Mouse (Mus musculus): ENCODE data around the gene Acp2.

The Acp2 gene

DNA sequence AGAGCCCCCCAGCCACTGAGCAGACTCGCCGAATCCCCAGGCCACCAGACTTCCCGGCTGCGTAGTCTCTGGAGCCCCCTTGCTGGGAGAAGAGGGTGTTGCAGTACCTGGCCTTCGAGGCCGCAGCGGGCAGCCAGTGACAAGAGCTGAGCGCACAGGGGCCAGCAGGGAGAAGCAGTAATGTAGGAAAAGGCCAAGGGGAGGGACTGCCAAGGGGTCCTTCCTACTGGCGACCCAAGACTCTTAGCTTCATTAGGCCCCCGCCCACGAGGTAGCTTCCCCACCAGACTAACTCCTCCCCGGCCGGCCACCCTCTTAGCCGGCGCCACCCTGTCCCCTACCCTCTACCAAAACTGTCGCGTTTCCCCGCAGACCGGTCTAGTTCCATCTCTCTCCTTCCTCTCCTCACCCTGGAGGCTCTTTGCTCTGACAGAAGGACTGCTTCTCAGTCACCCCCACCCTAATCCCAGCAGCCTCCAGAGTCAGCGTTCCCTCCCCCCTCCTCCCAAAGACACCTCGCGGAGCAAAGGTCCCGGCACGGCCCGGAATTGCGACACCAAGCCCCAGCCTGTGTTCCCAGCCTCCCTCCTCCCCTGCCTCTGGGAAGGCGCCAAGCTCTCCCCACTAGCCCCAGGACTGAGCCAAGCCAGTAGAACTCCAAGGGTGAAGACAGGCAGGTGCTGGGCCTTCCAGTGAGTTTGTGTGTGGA is 7.9 kb upstream of the Acp2 start:
- peak; percentile 91 for DNase-seq

DNA sequence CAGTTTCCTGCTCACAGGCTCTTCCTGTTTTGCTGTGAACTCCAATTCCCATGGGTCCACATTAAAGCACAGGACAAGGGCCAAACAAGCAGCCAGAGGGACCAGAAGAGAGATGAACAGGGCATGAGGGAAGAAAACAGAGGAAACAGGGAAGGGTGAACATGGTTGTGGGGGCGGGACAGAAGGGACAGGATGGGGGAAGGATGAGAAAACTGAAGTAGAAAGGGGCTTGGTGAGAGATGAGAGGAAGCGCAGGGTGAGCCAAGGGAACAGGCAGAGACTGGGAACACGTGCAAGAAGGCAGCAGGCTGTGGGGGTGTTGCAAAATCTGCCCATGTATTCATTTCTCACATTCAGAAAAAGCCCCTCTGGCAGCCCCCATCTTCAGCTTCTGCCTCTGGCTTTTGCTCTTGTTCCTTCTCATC is 6.1 kb upstream of the Acp2 start:
- DNase-seq, result peak; percentile 52

DNA sequence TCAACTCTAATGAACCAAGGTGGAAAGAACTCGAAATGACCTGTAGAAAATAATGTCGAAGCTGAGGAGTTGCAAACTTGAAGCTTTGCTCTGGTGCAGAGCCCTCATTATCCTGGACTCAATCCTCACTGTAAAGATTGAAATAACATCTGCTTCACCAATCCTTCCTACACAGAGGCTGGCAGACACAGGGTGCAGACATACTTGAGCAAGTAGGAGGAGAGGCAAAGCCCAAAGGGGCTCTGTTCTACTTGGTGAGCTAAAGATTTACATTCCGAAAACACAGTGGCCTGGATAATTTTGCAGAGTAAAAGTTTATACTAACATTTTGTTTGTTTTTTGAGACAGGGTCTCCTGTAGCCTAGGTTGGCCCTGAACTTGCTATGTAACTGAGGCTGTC is 3.8 kb upstream of the Acp2 start:
- no peak for DNase-seq

DNA sequence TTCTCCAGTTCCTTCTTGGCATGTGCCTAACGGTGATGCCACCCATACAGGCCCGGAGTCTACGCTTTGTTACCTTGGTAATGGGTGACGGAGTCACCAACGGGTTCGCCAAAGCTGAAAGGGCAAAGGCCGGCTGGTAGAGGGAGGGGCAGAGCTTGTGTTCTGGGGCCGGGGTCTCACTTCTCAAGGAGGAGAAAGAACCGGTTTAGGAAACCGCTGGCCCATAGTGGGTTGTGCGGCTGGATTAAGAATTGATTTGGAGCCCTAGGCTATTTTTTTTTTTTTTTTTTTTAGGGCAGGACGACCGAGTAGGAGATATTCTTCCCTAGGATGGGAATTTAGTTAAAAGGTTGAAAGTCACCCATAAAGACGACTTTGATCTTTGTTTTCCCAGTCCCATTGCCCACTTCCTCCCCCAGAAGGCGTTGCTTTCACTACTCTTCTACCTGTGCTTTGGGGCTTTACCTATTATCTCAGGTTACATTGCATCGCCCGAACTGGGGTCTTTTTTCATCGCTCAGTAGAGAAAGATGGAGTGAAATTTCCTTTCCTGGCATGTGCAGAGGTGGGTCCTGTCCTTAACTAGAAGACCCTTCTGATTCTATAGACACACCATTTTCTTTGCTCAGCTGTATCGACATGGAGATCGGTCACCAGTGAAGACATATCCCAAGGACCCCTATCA is 429 bp downstream of the Acp2 start:
- peak; percentile 20 for DNase-seq

DNA sequence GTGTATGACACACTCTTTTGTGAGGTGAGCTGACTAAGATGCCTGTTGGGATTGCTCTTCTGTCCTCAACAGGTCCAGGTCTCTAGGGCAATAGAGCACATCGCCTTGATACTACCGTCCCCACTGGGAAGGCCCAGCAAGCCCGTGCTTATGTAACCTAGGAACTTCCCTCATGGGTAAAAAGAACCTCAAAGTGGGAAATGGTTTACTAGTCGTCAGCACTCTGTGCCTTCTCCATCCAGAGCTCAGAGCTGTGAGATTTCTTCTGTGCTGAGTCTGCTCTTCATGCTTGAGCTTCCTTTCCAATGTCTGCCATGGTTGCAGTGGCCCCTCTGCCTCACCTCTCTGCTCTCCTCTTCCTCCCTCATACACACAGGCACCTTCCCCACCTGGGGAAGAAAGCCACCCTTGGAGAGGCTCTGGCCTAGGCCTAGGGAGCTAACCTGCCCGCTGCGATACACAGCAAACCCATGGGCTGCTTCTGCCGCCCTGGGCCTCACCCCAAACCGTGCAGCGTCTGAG is 3.6 kb downstream of the Acp2 start:
- no peak for DNase-seq

DNA sequence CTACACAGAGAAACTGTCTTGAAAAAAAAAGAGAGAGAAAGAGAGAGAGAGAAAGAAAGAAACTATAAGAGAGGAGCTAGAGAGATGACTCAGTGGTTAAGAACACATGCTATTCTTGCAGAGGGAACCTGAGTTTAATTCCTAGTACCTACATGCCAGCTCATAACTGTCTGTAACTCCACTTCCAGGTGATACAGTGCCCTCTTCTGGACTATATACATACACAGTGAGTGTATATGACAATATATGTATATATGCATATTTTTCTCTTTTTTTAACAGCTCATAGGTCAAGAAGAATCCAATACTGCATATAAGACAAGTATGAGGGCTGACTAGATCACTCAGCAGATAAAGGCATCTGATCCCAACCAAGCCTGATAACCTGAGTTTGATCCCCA is 10.6 kb downstream of the Acp2 start:
- DNase-seq, result no peak

DNA sequence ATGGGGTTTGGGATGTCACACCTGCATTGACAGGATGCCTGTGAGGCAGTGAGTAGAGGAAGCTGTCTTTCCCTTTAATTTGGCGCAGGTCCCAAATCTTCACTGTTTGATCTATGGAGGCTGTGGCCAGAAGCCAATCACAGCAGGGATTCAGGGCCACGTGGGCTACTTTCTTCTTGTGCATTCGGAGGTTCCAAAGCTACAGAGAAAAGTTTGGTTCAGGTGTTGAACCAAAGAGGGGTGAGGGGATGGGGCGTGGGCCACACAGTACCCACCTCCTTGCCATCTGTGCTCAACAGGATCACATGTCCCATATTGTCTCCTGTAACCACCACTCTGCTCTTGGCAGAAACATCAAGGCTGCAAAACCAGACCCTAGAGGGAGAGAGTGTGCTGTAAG is 14.3 kb downstream of the Acp2 start:
- DNase-seq, result no peak

DNA sequence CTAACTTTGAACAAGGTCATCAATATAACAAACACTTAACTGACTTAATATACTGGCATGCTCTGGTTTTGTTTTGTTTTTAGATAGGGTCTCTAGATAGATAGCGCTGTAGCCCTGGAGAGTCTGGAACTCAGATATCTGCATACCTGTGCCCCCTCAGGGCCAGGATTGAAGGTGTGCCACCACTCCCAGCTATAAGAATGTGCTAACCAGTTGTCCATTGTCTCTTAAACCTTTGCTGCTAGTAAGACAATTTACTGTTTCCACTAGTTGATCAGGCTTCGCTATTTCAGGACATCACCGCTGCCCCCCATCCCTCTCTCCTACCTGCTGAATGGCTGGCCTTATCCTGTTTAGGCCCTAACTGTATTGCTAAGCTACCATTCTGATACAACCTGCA is 17.8 kb downstream of the Acp2 start:
- no peak for DNase-seq

DNA sequence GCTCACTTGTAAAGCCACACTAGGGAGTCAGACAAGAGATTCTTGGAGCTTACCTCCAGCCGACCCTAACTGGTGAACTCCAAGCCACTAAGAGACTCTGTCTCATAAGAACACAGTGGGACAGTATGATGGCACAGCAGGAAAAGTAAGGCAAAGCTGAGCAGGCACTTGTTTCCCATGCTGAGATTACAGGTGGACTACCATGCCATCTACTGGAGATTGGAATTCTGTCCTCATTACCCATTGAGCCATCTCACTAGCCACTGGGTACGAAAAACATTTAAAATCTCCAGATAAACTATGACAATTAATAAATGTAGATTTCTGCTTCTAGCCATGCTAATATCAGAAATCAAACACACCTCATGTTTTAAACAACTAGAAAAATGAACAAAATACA is 20.9 kb downstream of the Acp2 start:
- no peak for DNase-seq

DNA sequence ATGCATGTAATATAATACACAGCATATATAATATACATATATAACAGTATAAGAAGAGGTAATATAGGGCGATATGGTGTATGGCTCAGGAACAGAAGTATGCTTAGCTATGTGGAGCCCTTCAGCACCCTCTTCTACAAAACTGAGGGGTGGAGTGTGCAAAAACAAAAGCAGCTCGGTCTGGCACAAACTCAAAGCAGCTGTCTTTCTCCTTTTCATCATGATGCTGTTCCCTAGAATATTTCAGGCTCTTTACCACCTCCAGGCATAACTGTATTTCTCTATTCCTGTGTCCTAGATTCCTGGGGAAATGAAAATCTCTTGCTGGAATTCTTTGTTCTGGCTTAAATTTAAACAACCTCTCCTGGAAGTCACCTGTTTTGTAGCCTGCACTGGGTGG is 27.1 kb downstream of the Acp2 start:
- no peak for DNase-seq

DNA sequence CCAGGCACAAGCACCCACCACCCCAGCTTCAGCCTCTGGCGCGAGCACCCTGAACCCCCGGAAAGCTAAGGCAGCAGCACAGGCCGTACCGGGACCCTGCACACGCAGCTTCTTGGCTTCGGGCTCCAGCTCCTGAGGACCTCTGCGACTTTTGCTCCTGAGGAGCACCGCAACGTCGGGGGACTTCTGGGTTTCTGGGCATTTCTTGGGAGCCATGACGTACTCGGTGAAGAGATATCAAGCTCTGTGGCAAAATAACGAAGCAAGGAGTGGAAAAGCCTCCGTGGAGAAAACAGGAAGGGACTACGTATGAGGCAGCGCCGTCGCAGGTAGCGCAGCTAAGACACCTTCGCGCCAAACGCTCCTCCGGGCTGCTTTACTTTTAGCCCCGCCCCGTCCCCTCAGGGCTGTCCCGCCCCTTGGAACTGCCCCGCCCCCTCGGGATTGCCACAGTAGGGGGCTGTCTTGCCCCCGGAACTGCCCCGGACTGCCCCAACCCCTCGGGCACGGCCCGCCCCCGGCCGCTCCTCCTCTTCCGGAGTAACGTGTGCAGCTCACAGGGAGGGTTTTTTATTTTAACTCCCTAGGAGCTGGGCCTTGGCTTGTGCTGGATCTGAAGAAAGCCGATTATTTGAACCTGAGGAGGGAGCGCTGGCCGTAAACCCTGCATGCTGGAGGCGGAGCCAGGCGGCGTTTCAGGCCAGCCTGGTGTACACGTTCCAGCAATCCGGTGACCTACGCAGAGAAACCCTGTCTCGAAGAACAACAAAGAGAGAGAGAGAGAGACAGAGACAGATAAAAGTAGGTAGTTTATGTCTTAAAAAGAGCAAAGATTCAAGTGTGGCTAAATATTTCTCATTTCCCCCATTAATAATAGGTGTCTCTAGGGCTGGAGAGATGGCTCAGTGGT is 34.2 kb downstream of the Acp2 start, which contains the start of gene Ddb2:
TSS of gene Ddb2 (minus strand) at position 382 of the 910 bp plus-strand sequence.
- peak; percentile 93 for DNase-seq

DNA sequence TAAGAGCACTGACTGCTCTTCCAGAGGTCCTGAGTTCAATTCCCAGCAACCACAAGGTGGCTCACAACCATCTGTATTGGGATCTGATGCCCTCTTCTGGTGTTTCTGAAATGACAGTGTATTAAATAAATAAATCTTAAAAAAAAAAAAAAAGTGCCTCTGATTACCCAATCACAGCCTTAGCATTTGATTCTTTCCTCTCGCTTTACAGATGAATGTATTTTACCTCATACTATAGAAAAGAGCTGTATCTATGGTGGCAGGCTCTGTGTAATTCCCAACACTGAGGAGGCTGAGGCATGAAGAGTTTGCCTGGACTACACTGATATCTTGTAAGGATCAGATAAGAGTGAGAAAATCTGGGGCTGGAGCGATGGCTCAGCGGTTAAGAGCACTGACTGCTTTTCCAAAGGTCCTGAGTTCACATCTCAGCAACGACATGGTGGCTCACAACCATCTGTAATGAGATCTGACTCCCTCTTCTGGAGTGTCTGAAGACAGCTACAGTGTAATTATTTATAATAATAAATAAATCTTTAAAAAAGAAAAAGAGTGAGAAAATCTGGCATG is 34.9 kb downstream of the Acp2 start:
- DNase-seq, result peak; percentile 32

DNA sequence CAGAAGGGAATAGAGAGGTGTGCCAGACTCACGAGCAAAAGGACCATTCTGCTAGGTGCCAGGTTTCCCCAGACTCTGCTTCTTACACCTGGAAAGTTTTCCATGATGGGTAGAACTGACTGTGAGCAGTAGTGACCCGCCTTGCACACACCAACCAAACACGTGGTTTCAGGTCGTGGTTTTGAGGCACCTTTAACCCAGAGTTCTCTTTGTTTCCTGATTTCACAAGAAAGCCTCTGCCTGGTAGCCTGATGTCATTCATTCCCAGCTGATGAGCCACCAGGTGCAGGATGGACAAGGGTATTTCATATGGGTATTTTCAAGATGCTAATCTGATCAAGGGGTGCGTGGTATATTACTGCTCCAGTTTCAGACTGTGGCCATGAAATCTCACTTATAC is 39.9 kb downstream of the Acp2 start:
- DNase-seq, result no peak

DNA sequence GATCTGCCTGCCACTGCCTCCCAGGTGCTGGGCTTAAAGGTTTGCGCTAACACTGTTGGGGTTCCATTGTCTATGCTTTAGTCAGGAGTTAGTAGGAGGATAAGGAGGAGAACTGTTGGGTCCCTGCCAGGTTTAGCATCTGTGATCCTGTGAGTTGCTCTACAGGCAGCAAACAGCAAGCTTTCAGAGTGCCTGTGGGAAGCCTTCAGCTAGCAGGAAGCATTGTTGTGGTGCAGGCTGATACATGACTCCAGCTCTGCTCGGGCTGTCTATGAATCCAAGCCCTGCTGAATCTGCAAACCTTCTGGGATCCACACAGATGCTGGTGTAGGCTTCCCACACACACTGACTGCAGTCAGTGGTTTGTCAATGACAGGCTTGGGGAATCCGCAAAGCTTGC is 40.7 kb downstream of the Acp2 start:
- no peak for DNase-seq

DNA sequence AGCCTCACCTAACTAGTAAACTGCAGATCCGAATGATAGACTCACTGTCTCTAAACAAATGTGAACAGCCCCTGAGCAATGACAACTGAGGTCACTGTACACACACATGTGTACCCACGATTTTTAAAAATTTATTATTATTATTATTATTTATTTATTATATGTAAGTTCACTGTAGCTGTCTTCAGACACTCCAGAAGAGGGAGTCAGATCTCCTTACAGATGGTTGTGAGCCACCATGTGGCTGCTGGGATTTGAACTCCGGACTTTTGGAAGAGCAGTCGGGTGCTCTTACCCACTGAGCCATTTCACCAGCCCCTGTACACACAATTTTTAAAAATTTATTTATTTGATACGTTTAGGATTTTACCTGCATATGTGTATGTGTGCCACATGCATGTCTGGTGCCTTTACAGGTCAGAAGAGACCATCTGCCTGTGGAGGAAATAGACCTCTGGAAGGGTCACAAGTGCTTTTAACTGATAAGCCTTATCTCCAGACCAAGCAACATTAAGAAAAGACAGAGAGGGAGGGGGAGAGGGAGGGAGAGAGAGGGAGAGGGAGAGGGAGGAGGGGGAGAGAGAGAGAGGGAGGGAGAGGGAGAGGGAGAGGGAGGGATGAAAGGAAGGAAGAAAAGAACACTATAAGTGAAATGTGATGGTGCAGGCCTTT is 42.0 kb downstream of the Acp2 start:
- no peak for DNase-seq

DNA sequence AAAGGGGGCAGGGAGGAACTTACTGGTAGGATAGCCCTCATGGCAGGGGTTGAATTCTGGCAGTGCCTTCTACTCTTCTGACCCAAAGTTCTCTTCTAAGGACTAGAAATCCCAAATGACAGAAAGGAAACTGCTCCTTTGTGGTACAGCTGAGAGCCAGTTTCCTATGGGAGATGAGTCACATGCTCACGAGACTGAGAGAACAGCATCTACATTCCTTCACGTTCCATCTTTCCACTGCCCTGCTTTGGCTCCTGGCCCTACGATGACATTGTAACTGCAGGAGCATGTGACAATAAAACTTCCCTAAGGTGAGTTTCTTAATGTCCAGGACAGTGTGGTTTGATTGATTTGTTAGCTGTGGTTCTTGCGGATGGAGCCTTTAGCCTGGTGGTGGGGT is 45.7 kb downstream of the Acp2 start:
- no peak for DNase-seq

DNA sequence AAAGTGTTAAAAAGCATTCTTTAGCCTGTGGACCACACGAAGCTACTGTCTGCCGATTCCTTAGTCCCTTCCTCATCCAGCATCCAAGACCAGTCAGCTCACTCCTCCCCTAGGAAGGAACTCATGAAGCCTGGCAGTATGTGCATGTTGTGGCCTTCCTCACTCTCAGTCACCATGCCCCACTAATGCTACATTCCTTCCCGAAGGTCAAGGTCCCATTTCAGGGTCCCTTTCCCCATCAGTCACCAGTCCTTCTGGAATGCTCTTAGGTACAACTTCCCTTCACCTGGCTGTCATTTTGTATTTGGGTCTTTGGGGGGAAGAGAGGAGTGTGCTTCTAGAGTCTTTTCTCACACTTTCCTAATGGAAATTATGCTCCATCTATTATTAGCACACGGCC is 49.3 kb downstream of the Acp2 start:
- no peak for DNase-seq

DNA sequence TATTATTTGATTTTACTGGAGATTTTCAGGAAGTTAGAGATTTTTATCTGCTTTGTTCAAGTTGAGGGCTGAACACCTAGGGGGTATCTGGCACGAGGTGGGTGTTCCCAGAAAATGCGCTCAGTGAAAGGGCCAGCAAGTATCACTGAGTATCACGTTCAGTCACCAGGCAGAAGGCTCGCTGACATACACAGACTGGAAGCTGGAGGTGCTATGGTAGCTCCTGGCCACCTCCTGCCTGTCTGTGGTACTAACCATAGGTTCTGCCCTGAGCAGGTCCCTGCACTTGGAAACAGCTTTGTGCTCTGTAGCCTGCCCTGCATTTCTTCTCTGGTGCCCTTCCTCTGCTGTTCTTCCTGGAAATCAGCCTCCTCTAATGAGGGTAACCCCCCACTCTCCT is 49.8 kb downstream of the Acp2 start:
- DNase-seq, result no peak

DNA sequence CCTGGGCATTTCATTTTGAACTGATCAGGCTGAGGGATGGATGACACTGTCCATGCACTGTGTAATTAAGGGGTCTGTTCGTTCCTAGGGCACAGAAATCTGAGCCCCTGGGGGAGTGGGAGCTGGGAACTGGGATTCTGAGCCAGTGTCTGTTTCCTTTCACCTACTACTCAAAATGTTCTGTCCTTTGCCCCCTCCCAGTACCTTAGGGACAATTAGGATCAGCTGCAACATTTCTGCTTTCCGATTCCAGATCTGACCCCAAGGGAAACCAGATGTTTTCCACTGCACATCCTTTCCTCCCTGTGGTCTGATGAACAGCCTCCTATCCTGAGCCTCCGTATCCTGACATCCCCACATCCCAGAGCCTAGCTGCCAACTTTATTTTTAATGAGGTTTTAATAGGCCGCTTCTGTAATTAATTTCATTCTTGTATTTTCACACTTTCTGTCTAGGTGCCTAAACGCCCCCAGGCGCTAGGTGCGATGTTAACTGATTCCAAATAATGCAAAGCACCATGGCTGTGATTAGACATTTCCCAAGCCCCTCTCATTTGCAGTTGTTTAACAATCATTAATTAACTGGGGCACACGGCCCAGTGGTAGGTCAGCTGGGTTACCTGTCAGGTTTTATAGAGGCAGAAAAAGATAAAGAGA is 52.2 kb downstream of the Acp2 start:
- DNase-seq, result no peak

DNA sequence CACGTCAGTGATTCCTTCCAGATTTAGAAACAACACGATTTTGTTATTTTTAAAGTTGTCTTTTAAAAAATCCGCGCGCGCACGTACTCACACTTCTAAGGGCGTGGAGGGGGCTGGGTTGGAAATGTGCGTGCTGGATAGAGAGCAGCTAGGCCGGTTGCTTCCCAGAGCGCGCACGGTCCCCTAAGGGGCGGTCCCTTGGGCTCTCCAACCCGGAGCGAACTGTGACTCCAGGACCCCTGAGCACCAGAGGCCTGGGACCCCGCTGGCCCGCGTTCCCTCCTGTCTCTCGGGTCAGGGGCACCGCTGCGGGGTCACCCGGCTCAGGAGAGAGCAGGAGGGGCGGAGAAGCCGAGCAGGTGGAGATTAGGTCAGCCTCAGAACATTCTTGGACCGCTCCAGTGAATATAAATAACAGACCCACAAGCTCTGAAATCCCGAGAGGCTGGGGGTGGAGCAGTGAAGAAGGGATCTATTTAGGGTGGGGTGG is 53.0 kb downstream of the Acp2 start, which contains the start of gene Pacsin3:
TSS of gene Pacsin3 (plus strand) at position 294 of the 490 bp plus-strand sequence.
- no peak for DNase-seq

DNA sequence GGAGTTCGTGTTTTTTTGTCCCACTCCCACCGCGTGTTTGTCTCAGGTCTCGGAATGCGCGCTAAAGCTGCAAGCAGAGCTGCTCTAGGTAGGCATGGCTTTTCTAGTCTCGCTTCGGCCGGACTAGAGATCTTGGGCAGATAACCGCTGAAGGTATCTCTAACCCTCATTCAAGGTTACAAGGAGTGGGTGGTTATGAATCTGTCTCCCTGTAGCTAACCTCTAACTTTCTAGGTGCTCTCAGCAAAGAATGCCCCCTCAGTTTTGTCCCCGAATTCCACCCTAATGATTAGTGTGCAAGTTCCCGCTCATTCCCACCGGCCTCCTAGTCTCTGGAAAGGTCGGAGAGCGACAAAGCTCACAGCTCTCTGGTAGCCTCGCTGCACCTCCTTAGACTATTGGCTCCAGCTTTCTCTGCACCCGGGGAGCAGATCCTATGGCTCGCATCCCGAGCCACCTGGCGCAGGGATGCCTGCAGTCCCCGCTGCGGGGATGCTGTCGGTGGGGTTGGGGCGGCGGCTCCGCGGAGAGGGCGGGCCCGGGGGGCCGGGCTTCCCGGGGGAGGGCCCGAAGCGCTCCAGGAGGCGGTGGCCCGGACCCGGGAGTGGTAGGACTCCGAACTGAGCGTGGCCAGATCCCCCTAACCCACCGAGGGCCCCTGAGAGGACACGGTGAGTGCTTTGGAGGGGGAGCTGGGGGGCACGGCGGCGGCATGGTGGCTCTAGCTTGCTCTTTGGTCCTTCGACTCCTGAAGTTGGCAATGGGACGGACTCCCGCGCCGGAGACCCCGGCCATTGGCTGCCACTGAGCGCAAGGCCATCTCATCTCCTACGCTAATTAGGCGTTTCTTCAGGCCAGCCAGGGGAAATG is 53.8 kb downstream of the Acp2 start:
- DNase-seq, result peak; percentile 60
